Mouse (Mus musculus) lung, postnatal 0 days (tissue): Measurements from ENCODE around the gene Polr1b.

Experiments
- CTCF ChIP-seq: IDR thresholded peaks from 2 replicates; pipeline ENCODE4 v1.5.1; 2016; ENCODE audit warnings: antibody characterized with exemption, mild to moderate bottlenecking
- EP300 ChIP-seq: IDR thresholded peaks from 2 replicates; pipeline ENCODE4 v1.6.1; 2016; ENCODE audit warnings: antibody characterized with exemption, mild to moderate bottlenecking, control low read depth

DNA sequence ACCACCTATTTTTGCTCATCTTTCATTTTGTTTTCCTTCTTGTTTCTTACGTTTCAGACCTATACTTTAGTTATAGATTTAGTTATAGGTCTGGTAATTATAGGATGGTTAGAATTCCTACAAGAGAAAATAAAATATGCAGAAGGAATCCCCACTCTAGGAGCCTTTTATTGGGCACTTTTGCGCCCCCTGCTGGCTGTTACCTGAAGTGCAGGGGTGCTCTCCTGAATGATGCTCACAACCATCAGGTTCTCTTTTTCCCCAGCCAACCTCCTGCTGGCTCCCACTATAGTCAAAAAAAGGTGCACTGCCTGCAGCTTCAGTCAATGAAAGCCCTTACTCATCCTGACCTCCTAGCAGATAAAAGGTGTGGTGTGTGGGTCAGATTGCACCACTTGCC lies 15.8 kb upstream of the Polr1b start:
- TF ChIP-seq CTCF (peak; percentile 76), EP300 (no peak)
